Mouse (Mus musculus): ENCODE data around the gene Zscan5b.

- TF ChIP-seq CTCF (IDR thresholded peaks at IDR 0.05; ENCODE audit: low read depth, low read length), result no peak
- no peak for TF ChIP-seq POLR2A (IDR thresholded peaks at IDR 0.05; ENCODE audit: borderline replicate concordance, low read depth, low read length)
Measured at GRCm38 (mm10) chr7:6185391-6185790, 36.7 kb upstream of the Zscan5b start.
